Mouse (Mus musculus) cortical plate, adult 2 months (tissue): Measurements from ENCODE around the gene Carmil3. TPM values are rescaled to one million over a fixed set of nuclear protein-coding genes. Genes with fewer than 3 reads are reported as not detected.

Source experiments
- H3K27ac ChIP-seq: fragments of 200-500 bp; 2 replicates; pipeline ENCODE4 v1.5.1; 2012; ENCODE audit warnings: low read length, control low read depth, inconsistent platforms; ENCODE audit not compliant: insufficient read depth
- H3K4me1 ChIP-seq: fragments of 200-500 bp; 2 replicates; pipeline ENCODE4 v1.6.1; 2011; ENCODE audit warnings: low read length; ENCODE audit not compliant: control insufficient read depth, insufficient read depth
- H3K4me3 ChIP-seq: fragments of 200-500 bp; 2 replicates; pipeline ENCODE4 v1.5.1; 2011; ENCODE audit warnings: mild to moderate bottlenecking, low read length, control low read depth; ENCODE audit not compliant: insufficient read depth
- CTCF ChIP-seq: fragments of 200-500 bp; IDR thresholded peaks from 2 replicates; pipeline ENCODE4 v1.5.1; 2011; ENCODE audit warnings: mild to moderate bottlenecking, control low read depth, low read length; ENCODE audit not compliant: insufficient read depth; ENCODE audit errors: extremely low read depth
- POLR2A ChIP-seq: fragments of 200-500 bp; IDR thresholded peaks from 2 replicates; pipeline ENCODE4 v1.6.1; 2011; ENCODE audit warnings: mild to moderate bottlenecking, low read length, control low read depth; ENCODE audit not compliant: insufficient read depth; ENCODE audit errors: extremely low read depth
- polyA plus RNA-seq: library from polyadenylated mRNA; depleted of rRNA; stranded (reverse); fragments of >200 nt; gene quantifications from 2 replicates; pipeline ENCODE4 v1.2.3, GENCODE M21; 2012

Carmil3 gene
- polyA plus RNA-seq, 1 experiment: 56.0 TPM

DNA sequence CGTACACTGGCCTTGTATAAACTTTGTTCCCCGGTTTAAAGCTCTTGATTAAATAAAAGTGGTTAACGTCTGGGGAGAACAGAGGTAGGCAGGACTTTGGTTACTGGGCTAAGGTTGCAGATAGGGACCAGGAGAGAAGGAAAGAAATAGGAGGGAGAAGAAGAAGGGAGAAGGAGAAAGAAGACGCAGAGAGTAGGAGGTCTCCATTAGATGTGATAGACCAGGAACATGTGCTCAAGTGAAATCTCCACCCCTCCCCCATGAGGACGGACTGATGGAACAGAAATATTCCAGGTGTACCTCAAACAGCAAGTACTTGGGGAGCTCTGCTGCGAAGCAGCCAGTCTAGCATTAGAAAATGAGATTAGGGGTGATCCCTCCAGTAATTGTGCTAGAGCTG is 20.6 kb upstream of the Carmil3 start:
- TF ChIP-seq CTCF: no peak
- no peak for TF ChIP-seq POLR2A
- H3K27ac ChIP-seq: no peak overlapping the region
- no peak overlapping the region for H3K4me3 ChIP-seq
- H3K4me1 ChIP-seq: no peaks in the 10 kb centered on the region

DNA sequence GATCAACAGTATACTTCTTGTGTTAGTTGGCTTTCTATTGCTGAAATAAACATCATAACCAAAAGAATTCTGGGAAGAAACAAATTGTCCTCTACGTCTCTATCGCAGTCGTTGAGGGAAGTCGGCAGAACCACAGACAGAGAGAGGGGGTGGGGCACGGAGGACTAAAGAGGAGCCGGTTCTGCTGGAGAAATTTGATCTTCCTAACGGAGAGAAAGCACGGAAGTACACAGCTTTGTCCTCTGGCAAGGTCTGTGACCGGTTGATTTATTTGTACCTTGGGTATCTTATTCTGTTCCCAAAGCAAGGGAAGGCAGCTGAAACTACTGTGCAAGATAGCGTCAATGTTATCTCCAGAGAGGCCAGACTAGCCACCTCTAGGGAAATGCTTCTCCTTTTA is 19.6 kb upstream of the Carmil3 start:
- no peak overlapping the region for H3K4me3 ChIP-seq
- H3K27ac ChIP-seq: no peak overlapping the region
- H3K4me1 ChIP-seq: no peaks in the 10 kb centered on the region
- no peak for TF ChIP-seq CTCF
- no peak for TF ChIP-seq POLR2A

DNA sequence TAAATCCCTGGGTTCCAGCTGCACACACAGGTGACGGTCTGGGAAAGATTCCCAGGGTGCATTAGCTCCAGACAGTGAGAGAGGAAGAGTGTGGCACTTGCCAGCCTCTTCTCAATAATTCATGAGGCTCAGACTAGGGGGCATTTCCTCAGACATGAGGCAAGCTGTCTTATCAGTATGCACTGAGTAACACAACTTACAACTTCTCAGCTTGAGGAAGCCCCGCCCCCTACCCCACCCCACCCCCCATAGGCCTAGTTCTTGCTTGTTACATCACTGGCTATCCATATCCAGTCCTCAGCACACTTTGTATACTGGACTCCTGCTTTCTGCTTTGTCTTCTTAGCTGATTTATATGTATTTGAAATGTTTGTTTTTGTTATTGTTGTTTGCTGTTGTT is 14.8 kb upstream of the Carmil3 start:
- H3K4me3 ChIP-seq: no peak overlapping the region
- no peak overlapping the region for H3K27ac ChIP-seq
- TF ChIP-seq POLR2A (no peak), CTCF (no peak)
- H3K4me1 ChIP-seq: no peaks in the 10 kb centered on the region

DNA sequence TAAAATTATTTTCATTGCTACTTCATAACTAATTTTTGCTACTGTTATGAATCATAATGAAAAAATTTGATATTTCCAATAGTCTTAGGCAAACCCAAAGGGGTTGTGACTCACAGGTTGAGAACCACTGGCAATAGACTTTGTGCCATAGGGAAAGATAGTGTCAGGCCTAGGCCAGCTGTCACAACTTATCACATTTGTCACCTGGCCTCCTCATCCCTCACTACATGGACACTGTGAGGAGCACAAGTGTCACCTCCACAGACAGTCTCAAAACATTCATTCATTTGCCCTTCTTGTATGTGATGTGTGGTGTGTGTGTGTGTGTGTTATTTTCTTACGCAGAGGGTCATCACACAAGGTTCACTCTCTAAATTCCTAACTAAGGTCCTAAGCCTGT is 13.0 kb upstream of the Carmil3 start:
- TF ChIP-seq POLR2A (no peak), CTCF (no peak)
- Histone ChIP-seq H3K4me3 (no peak overlapping the region), H3K4me1 (no peaks in the 10 kb centered on the region), H3K27ac (no peak overlapping the region)

DNA sequence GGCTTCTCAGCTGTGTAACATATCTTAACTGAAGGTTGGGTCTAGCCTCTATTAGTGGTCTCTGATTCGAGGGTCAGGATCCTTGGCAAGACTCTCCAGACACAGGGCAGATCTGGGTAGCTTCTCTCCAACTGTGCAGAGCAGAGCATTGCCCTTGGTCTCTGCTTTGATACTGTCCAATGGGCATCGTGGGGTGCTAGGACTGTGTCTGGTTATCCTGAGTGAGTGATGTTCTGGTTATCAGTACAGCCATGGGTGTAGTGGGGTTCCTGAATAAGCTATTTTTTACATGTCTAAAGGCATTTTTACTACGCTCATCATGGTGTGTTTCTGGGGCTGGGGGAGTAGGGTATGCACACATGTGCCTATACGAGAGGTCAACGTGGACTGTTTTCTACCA is 12.6 kb upstream of the Carmil3 start:
- H3K27ac ChIP-seq: no peak overlapping the region
- TF ChIP-seq CTCF (no peak), POLR2A (no peak)
- H3K4me1 ChIP-seq: no peaks in the 10 kb centered on the region
- no peak overlapping the region for H3K4me3 ChIP-seq

DNA sequence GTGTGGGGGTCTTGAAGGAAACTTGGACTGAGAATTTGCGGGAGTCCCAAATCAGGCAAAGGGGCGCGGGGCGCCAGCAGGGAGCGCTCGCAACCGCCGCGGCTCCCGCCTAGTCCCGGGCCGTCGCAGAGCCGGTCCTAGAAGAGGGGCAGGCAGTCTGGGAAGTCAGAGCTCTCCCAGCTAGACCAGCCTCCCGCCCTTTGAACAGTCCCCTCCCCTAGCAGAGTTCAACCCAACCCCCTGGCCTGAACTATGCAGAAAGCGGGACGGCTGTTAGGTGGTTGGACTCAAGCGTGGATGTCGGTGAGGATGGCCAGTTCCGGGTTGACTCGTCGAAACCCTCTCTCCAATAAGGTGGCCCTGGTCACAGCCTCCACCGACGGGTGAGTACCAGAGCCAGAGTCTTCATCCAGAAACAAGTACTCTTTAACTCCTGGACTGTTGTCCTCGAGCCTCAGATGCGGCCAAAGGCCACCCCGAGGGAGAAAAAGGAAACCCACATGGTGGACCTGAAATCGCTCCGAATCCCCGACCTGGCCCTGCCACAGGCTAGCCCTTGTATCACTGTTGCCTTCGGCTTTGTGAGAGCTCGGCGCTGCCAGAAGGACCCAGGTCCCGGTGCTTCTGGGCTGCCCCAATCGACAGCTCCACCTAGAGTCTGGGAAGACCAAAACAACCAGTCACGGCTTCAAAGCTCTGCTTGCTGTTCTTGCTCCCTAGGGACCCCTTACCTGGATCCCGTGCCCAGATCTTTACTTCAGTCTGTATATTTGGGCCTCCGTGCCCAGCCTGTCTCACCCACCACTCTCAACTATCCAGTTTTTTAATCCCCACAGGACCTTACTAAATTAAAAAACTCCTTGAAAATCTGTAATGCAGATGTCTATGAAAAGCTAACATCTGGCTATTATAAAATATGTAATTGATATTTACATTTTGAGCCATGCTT is 11.5 kb upstream of the Carmil3 start, which contains the start of gene Dhrs4:
Gene Dhrs4 (plus strand): TSS at position 108 of the 949 bp plus-strand sequence.
- peak; percentile 60 for TF ChIP-seq CTCF
- TF ChIP-seq POLR2A: 0 out of 2 replicates have a peak, but pooled peaks have one; percentile 12
- Histone ChIP-seq H3K4me1 (no peaks in the 10 kb centered on the region), H3K27ac (peak within 1 kb of the TSS; percentile 43), H3K4me3 (peak within 1 kb of the TSS; percentile 84)

DNA sequence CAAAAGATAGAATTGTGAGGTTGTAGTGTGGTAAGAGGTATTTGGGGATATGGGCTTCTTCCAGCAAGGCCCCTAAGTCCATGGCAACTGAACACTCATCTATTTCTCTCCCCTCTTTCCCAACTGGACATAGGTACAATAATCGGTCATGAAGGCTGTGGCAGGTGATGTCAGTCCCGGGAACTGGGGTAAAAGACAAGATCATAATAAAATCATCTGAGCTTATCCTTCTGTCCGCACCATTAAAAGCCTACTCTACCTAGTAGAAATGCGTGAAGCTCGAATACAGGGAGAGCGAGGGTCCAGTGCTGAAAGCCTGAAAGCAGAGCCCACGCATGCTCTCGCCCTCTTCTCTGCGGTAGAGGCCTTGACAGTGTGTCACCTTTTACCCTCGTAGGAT is 10.8 kb upstream of the Carmil3 start:
- TF ChIP-seq POLR2A (no peak), CTCF (no peak)
- no peak overlapping the region for H3K4me3 ChIP-seq
- H3K27ac ChIP-seq: no peak overlapping the region
- no peaks in the 10 kb centered on the region for H3K4me1 ChIP-seq

DNA sequence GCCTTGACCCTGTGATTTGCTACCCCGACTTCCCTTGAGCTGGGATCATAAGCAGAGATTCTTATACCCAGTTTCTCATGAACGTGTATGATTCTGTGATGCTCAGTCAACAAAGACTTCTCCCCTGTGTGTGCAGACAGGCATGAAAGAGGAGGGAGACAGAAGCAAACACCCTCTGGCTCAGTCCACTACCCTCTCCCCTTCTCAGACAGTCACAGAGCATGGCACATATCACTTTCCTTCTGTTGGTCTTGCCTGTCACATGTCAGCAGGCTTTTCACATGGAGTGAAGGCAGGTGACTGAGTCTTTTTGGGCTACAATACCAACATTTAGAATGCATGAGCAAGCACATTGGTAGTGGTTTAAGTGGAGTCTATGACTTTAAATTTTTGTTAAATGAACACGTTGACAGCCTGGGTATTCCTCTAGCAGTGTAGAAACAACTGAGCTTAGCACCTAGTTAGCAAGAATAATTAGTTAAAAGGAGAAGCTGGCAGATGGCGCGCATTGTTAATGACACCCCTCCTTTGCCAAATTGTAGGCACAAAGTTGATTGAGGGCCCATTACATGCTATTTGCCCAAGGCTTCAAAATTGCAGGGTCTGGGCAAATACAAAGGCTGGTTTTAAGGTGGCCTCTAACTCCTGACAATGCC is 5.9 kb upstream of the Carmil3 start:
- TF ChIP-seq POLR2A: no peak
- TF ChIP-seq CTCF: no peak
- no peak overlapping the region for H3K27ac ChIP-seq

DNA sequence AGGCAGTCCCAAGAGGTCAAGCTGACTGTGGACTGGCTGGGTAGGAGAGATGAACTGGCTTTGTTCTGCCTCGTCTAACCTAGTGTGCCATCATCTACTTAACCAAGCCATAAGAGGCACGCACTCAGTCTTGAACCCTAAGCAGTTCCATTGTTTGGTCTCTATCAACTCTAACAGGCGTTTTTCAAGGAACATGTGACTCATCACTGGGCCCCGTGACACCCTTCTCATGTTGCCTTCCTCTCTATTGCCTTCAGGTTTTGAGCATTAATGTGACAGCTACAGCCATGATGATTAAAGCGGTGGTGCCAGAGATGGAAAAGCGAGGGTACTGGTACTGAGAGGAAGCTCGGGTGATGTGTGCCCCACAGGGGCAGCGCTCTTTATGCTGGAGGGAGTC is 3.6 kb upstream of the Carmil3 start:
- Histone ChIP-seq H3K4me1 (no peaks in the 10 kb centered on the region), H3K4me3 (no peak overlapping the region), H3K27ac (no peak overlapping the region)
- TF ChIP-seq POLR2A (no peak), CTCF (no peak)

More for the DNA sequence above, 5.9 kb upstream of the Carmil3 start:
- H3K4me1 ChIP-seq: no peaks in the 10 kb centered on the region
- no peak overlapping the region for H3K4me3 ChIP-seq

DNA sequence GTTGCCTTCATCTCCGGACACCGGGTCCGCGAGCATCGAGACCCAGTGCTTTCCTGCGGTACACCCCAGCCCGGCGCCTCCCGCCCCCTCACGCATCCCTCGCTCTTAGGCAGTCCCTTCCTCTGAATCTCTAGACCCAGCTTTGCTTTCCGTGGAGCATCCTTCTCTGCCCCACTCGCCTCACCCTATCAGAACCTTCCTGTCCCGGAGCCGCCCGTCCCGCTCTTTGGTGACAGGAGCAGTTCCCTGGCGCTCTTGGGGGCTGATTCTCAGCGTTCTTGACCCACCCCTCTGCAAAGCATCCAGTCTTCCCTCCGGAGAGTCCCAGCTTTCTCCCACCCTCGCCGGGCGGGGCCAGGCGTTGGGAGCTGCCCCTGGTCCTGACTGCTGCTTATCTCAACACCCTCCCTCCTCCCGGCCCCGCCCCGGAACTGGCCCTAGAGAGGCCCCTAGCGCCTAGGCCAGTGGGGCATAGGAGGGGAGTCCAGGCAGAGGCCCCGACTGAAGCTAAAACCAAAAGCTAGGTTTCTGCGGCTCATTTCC is 911 bp downstream of the Carmil3 start:
- Histone ChIP-seq H3K27ac (peak overlapping the region; percentile 31), H3K4me1 (no peaks in the 10 kb centered on the region; the same call in 1 of the 2 replicates), H3K4me3 (peak overlapping the region; percentile 69)
- TF ChIP-seq CTCF (no peak), POLR2A (peak; percentile 47; the same call in 1 of the 2 replicates)
